Mouse (Mus musculus) lung, adult 2 months (tissue): Measurements from ENCODE around the gene Timm13. TPM values are rescaled to one million over a fixed set of nuclear protein-coding genes. Genes with fewer than 3 reads are reported as not detected.

Experiments
- DNase-seq: peaks from one replicate; pipeline ENCODE4 v3.0.0; 2022
- H3K4me1 ChIP-seq: fragments of 200-500 bp; 2 replicates; pipeline ENCODE4 v1.6.1; 2011; ENCODE audit warnings: low read length; ENCODE audit not compliant: control insufficient read depth, insufficient read depth
- H3K4me3 ChIP-seq: fragments of 200-500 bp; replicated peaks from 2 replicates; pipeline ENCODE3; 2011; ENCODE audit warnings: low read depth, mild to moderate bottlenecking, control low read depth, low read length; ENCODE audit errors: extremely low read depth
- CTCF ChIP-seq: fragments of 200-500 bp; IDR thresholded peaks from 2 replicates; pipeline ENCODE4 v1.5.1; 2011; ENCODE audit warnings: mild to moderate bottlenecking, low read length, control low read depth; ENCODE audit not compliant: insufficient read depth
- POLR2A ChIP-seq: fragments of 200-500 bp; IDR thresholded peaks from 2 replicates; pipeline ENCODE4 v1.6.1; 2011; ENCODE audit warnings: low read depth, mild to moderate bottlenecking, control low read depth, low read length, borderline replicate concordance; ENCODE audit errors: extremely low read depth
- WGBS: fragments of 180-500 bp; shearing (Covaris S2); methylation state at CpG from one replicate; pipeline ENCODE4 v1.1.7; 2018; 5-methylcytosine and 5-hydroxymethylcytosine counted together
- polyA plus RNA-seq: library from polyadenylated mRNA; depleted of rRNA; stranded (reverse); fragments of >200 nt; gene quantifications from 2 replicates; pipeline ENCODE4 v1.2.3, GENCODE M21; 2012

The Timm13 gene
- polyA plus RNA-seq, 1 experiment, result 157 TPM

- WGBS, result under 1% methylated on average over 48 of the region's 48 CpGs
- peaks cover 18% of the 10 kb centered on the region for H3K4me1 ChIP-seq
- TF ChIP-seq POLR2A, result peak; percentile 57; the same call in 1 of the 2 replicates
- peak; percentile 74 for TF ChIP-seq CTCF
- peak overlapping the region; percentile 73 for H3K4me3 ChIP-seq
- DNase-seq, result peak; percentile 91
Observed at GRCm38 (mm10) chr10:80928586-80929298, 28.0 kb upstream of the Timm13 start.

GRCm38 (mm10) chr10:80925472-80925871, 24.7 kb upstream of the Timm13 start:
- TF ChIP-seq POLR2A (no peak), CTCF (no peak)
- Histone ChIP-seq H3K4me1 (no peaks in the 10 kb centered on the region), H3K4me3 (no peak overlapping the region)
- no peak for DNase-seq
- WGBS, result 49% methylated on average over 3 of the region's 3 CpGs

- H3K4me1 ChIP-seq, result peaks cover 5% of the 10 kb centered on the region
- H3K4me3 ChIP-seq, result peak overlapping the region; percentile 35
- no peak for DNase-seq
- 6% methylated on average over 16 of the region's 16 CpGs for WGBS
- TF ChIP-seq POLR2A (no peak), CTCF (no peak)
Observed at GRCm38 (mm10) chr10:80921923-80922322, 21.2 kb upstream of the Timm13 start.

GRCm38 (mm10) chr10:80917779-80918434, 17.1 kb upstream of the Timm13 start, which contains the start of gene Lmnb2:
TSS of gene Lmnb2 (minus strand) at chr10:80918245.
- under 1% methylated on average over 61 of the region's 61 CpGs for WGBS
- TF ChIP-seq POLR2A, result no peak
- no peak for TF ChIP-seq CTCF
- Histone ChIP-seq H3K4me3 (peak within 1 kb of the TSS; percentile 85), H3K4me1 (peaks cover 5% of the 10 kb centered on the region)
- DNase-seq, result peak; percentile 60

- peaks cover 5% of the 10 kb centered on the region for H3K4me1 ChIP-seq
- TF ChIP-seq CTCF (no peak), POLR2A (no peak)
- 3% methylated on average over 15 of the region's 15 CpGs for WGBS
- H3K4me3 ChIP-seq, result peak overlapping the region; percentile 85
- DNase-seq, result no peak
Observed at GRCm38 (mm10) chr10:80917336-80917778, 16.6 kb upstream of the Timm13 start.

- H3K4me1 ChIP-seq, result peaks cover 5% of the 10 kb centered on the region
- no peak for DNase-seq
- TF ChIP-seq POLR2A (no peak), CTCF (no peak)
- no peak overlapping the region for H3K4me3 ChIP-seq
- 86% methylated on average over 4 of the region's 4 CpGs for WGBS
Observed at GRCm38 (mm10) chr10:80915736-80916135, 15.0 kb upstream of the Timm13 start.

GRCm38 (mm10) chr10:80915260-80915659, 14.5 kb upstream of the Timm13 start:
- TF ChIP-seq CTCF (no peak), POLR2A (no peak)

GRCm38 (mm10) chr10:80914253-80914656, 13.5 kb upstream of the Timm13 start:
- Histone ChIP-seq H3K4me1 (peaks cover 5% of the 10 kb centered on the region), H3K4me3 (no peak overlapping the region)
- DNase-seq, result no peak
- 74% methylated on average over 5 of the region's 5 CpGs for WGBS
- TF ChIP-seq CTCF (no peak), POLR2A (no peak)

More at GRCm38 (mm10) chr10:80915260-80915659, 14.5 kb upstream of the Timm13 start:
- no peak for DNase-seq
- peaks cover 5% of the 10 kb centered on the region for H3K4me1 ChIP-seq
- no peak overlapping the region for H3K4me3 ChIP-seq
- 72% methylated on average over 2 of the region's 2 CpGs for WGBS

GRCm38 (mm10) chr10:80913364-80914011, 12.7 kb upstream of the Timm13 start:
- WGBS, result 87% methylated on average over 7 of the region's 8 CpGs
- Histone ChIP-seq H3K4me3 (no peak overlapping the region), H3K4me1 (peaks cover 5% of the 10 kb centered on the region)
- no peak for DNase-seq
- TF ChIP-seq CTCF (no peak), POLR2A (no peak)

- DNase-seq, result no peak
- Histone ChIP-seq H3K4me1 (no peaks in the 10 kb centered on the region), H3K4me3 (no peak overlapping the region)
- TF ChIP-seq POLR2A, result no peak
- no peak for TF ChIP-seq CTCF
Observed at GRCm38 (mm10) chr10:80911891-80912290, 11.1 kb upstream of the Timm13 start.
